ENCODE assay signal across 28 mouse cellular contexts in the genomic region with DNA sequence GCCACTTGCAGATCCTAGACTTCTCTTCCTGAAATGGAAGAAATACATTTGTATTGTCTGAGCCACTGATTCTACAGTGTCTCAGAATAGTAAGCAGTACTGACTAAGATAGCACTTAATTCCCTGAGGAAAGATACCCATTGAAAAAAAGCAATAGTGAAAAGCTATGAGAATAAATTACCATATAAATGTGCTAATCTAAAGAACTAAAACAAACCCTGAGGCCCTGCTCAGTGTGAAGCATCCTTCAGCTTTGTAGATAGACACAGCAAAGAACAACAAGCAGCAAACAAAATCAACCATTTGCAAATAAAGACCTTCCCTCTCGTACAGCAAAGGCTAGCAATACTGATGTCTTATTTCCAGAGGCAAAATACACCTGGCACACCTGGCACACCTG. TPM values are rescaled to one million over a fixed set of nuclear protein-coding genes. Genes with fewer than 3 reads are reported as not detected.
A peak's percentile ranks its signal among the peaks of the same experiment; 100 is the strongest.
DNase-seq lines count a peak whose midpoint lies in the region; ATAC-seq lines count a peak whose summit lies in the region.
"Had no signal": no experiment of that assay in that cellular context is flagged by ENCODE, and none has a peak within 500 bp of the region (broad histone marks: within the 10 kb centered on the region; RNA-seq: fewer than 3 reads in every experiment).

No protein-coding gene starts in this region.

- no peak overlapping the region for H3K4me3 ChIP-seq in heart, embryonic 12.5 days
- H3K4me3 ChIP-seq in neural tube, embryonic 12.5 days = no peak overlapping the region
- no peak overlapping the region for H3K4me3 ChIP-seq in neural tube, embryonic 13.5 days
- H3K4me3 ChIP-seq: embryonic facial prominence, embryonic 12.5 days; hindbrain, embryonic 15.5 days; intestine, embryonic 15.5 days; liver, embryonic 12.5 days; megakaryocyte, embryonic 14.5 days had no signal

- peak; percentile 43 for DNase-seq in heart, adult 11 months
- no peak for DNase-seq in neural tube, embryonic 10.5 days (ENCODE audit: extremely low spot score, low spot score)
- DNase-seq in cerebellum, postnatal 4 days (ENCODE audit: low spot score in 2 of 2) = no peak
- DNase-seq: adrenal gland, adult 8-10 months; cerebellum, adult 8-10 months; cerebellum, postnatal 25 days; embryo, embryonic 11 days; heart, postnatal 14 days; kidney, adult 2 months; kidney, postnatal 4 days; left cerebral cortex, postnatal 4 days; liver, postnatal 0 days; lung, postnatal 36 days; retina, postnatal 1 day; right cerebral cortex, postnatal 14 days; thymus, postnatal 14 days had no signal

- ATAC-seq in heart, embryonic 12.5 days (ENCODE audit: insufficient number of reproducible peaks, low FRiP score) = no peak
- peak; percentile 65 for ATAC-seq in neural tube, embryonic 12.5 days (ENCODE audit: low FRiP score, low read depth)
- ATAC-seq in neural tube, embryonic 13.5 days (ENCODE audit: low read depth) = peak; percentile 85
- no peak for ATAC-seq in megakaryocyte progenitor cell, adult 5-6 weeks (replicated peaks; ENCODE audit: poor library complexity)
- ATAC-seq: forebrain, embryonic 14.5 days; intestine, embryonic 15.5 days; liver, embryonic 12.5 days; liver, postnatal 0 days had no signal

- WGBS in heart, embryonic 12.5 days = 82% methylated on average over 1 of the region's 1 CpGs
- WGBS in neural tube, embryonic 12.5 days = 54% methylated on average over 1 of the region's 1 CpGs
- whole genome bisulfite sequencing in neural tube, embryonic 13.5 days = 47% methylated on average over 1 of the region's 1 CpGs

- H3K36me3 ChIP-seq in heart, embryonic 12.5 days = no peaks in the 10 kb centered on the region
- H3K36me3 ChIP-seq in neural tube, embryonic 12.5 days = no peaks in the 10 kb centered on the region
- H3K36me3 ChIP-seq in neural tube, embryonic 13.5 days = no peaks in the 10 kb centered on the region
- H3K36me3 ChIP-seq: embryonic facial prominence, embryonic 12.5 days; G1E; hindbrain, embryonic 15.5 days; intestine, embryonic 15.5 days; liver, embryonic 12.5 days had no signal

- H3K9ac ChIP-seq in heart, embryonic 12.5 days = no peak overlapping the region
- H3K9ac ChIP-seq in neural tube, embryonic 12.5 days = no peak overlapping the region
- H3K9ac ChIP-seq in neural tube, embryonic 13.5 days = no peak overlapping the region
- H3K9ac ChIP-seq: embryonic facial prominence, embryonic 12.5 days; hindbrain, embryonic 15.5 days; intestine, embryonic 15.5 days; liver, embryonic 12.5 days; liver, postnatal 0 days had no signal

- peaks cover 8% of the 10 kb centered on the region for H3K4me1 ChIP-seq in heart, embryonic 12.5 days (replicated peaks)
- H3K4me1 ChIP-seq in neural tube, embryonic 12.5 days = peaks cover 3% of the 10 kb centered on the region; the same call in 1 of the 2 replicates
- peaks cover 15% of the 10 kb centered on the region for H3K4me1 ChIP-seq in neural tube, embryonic 13.5 days (replicated peaks)
- H3K4me1 ChIP-seq: embryonic facial prominence, embryonic 12.5 days; hindbrain, embryonic 15.5 days; intestine, embryonic 15.5 days; liver, embryonic 12.5 days had no signal

- no peak overlapping the region for H3K27ac ChIP-seq in heart, embryonic 12.5 days (ENCODE audit: poor library complexity, severe bottlenecking)
- H3K27ac ChIP-seq in neural tube, embryonic 12.5 days = no peak overlapping the region
- H3K27ac ChIP-seq in neural tube, embryonic 13.5 days (replicated peaks) = peak overlapping the region; percentile 68
- H3K27ac ChIP-seq: embryonic facial prominence, embryonic 12.5 days; hindbrain, embryonic 15.5 days; intestine, embryonic 15.5 days; kidney, postnatal 0 days; liver, embryonic 12.5 days had no signal

- no peaks in the 10 kb centered on the region for H3K9me3 ChIP-seq in heart, embryonic 12.5 days (replicated peaks)
- H3K9me3 ChIP-seq in neural tube, embryonic 12.5 days = no peaks in the 10 kb centered on the region
- no peaks in the 10 kb centered on the region for H3K9me3 ChIP-seq in neural tube, embryonic 13.5 days
- H3K9me3 ChIP-seq: embryonic facial prominence, embryonic 12.5 days; G1E; hindbrain, embryonic 15.5 days; intestine, embryonic 15.5 days; liver, embryonic 12.5 days; megakaryocyte, embryonic 14.5 days had no signal

- no peak overlapping the region for H3K4me2 ChIP-seq in heart, embryonic 12.5 days
- H3K4me2 ChIP-seq in neural tube, embryonic 12.5 days (replicated peaks) = no peak overlapping the region
- H3K4me2 ChIP-seq in neural tube, embryonic 13.5 days = no peak overlapping the region
- H3K4me2 ChIP-seq: embryonic facial prominence, embryonic 12.5 days; hindbrain, embryonic 15.5 days; intestine, embryonic 15.5 days; liver, embryonic 12.5 days had no signal

- no peaks in the 10 kb centered on the region for H3K27me3 ChIP-seq in heart, embryonic 12.5 days (replicated peaks)
- H3K27me3 ChIP-seq in neural tube, embryonic 12.5 days (replicated peaks) = no peaks in the 10 kb centered on the region
- H3K27me3 ChIP-seq in neural tube, embryonic 13.5 days = no peaks in the 10 kb centered on the region
- H3K27me3 ChIP-seq: embryonic facial prominence, embryonic 12.5 days; hindbrain, embryonic 15.5 days; intestine, embryonic 15.5 days; liver, embryonic 12.5 days had no signal

RNA-seq across cellular contexts. Expression of a gene that starts 18.6 kb away (rescaled TPM):
- polyA plus RNA-seq in heart, embryonic 12.5 days (2016; fragmentation: Nextera tagmentation; extraction: Ambion mirVana) = 2.0 and 2.6 TPM in 2 replicates
- polyA plus RNA-seq in neural tube, embryonic 12.5 days (2016; fragmentation: Nextera tagmentation; extraction: Ambion mirVana) = 11.2 and 14.9 TPM in 2 replicates
- 3.5 and 12.6 TPM in 2 replicates for polyA plus RNA-seq in neural tube, embryonic 13.5 days (2015; fragmentation: Nextera tagmentation; extraction: Ambion mirVana)
- 0.02 TPM in 1 of 2 replicates, not detected in the other for total RNA-seq in megakaryocyte progenitor cell, adult 5-6 weeks (2015)
- total RNA-seq in megakaryocyte progenitor cell, adult 5-6 weeks (2017) = 0.29 and 1.0 TPM in 2 replicates

Comparison
In these comparisons a context has a peak if more than half of its experiments do, and no peak if none do; other contexts are left out.
1. ATAC-seq: peak in neural tube, embryonic 12.5 days (single experiment) and neural tube, embryonic 13.5 days (single experiment); none in heart, embryonic 12.5 days (single experiment) and megakaryocyte progenitor cell, adult 5-6 weeks (single experiment).